Mouse (Mus musculus): ENCODE results near the gene Cchcr1. TPM values are rescaled to one million over a fixed set of nuclear protein-coding genes. Genes with fewer than 3 reads are reported as not detected.
"Not testable (repeated sequence)": the region's sequence is repeated elsewhere in the genome, so short reads cannot be mapped to it uniquely, and the experiment has no call there.

The Cchcr1 gene
- polyA plus RNA-seq (2014; fragmentation: Nextera tagmentation; extraction: Ambion mirVana): 13.6 and 15.9 TPM in 2 replicates

DNA sequence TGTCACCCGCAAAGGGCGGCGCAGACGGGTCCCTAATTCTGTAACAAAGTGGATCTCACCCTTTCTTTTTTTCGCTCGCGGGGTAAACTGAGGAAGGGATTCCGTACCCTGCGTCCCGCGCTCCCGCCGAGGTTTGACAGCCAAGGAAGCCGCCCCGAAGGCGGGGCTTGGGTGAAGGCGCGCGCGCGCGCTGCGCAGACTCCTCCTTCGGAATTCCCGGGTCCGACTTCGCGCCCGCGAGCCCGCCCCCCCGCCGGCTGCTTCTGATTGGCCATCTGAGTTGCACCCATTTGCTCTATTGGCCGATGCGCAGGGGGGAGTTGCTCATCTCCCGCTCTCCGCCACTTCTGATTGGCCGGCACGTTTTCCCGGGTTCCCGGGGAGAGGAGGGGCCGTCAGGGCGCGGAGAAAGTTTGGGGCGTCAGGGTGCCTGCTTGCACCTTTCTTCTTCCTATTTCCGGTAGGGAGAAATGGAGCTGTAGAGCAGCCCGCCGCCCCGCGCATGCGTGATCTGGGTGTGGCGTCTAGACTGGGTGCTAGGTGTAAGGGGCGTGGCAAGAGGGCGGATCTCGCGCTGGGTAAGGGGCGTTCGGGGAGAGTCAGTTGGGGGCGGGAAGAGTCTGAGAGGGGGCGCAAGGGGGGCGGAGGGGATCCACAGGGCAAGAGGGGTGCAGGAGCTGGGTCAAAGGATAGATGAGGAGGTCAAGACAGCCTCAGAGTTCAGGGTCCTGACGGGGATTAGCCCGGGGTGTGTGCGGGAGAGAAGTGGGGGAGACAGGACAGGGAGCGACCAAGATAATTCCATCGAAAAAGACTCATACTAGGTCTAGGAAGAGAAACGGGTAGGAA is at the start of gene Cchcr1, which contains the start of gene Tcf19:
Gene Cchcr1, plus strand, starts transcription at position 449 of the 849 bp plus-strand sequence.
Gene Tcf19, minus strand, starts transcription at position 173 of the 849 bp plus-strand sequence.
- H3K4me3 ChIP-seq (ENCODE audit: low read depth, low read length): peak within 1 kb of the TSS; percentile 61
- H3K4me2 ChIP-seq (ENCODE audit: low read length): peak within 1 kb of the TSS; percentile 83
- H3K4me1 ChIP-seq (replicated peaks; ENCODE audit: control insufficient read depth, insufficient read depth, low read length): peaks cover 22% of the 10 kb centered on the region; the same call in 1 of the 2 replicates
- ATAC-seq (replicated peaks; ENCODE audit: low FRiP score, low TSS enrichment, low read depth) (peak; percentile 96), DNase-seq (ENCODE audit: low spot score) (peak; percentile 97)
- H3K27me3 ChIP-seq (replicated peaks; ENCODE audit: control insufficient read depth, insufficient read depth, low read length): no peaks in the 10 kb centered on the region
- H3K27ac ChIP-seq (ENCODE audit: low read depth): peak within 1 kb of the TSS; percentile 47; the same call in 1 of the 2 replicates
- H3K9ac ChIP-seq (ENCODE audit: low read length): peak within 1 kb of the TSS; percentile 55
- no peaks in the 10 kb centered on the region for H3K9me3 ChIP-seq (ENCODE audit: control insufficient read depth, low read length)
- peaks cover 14% of the 10 kb centered on the region for H3K36me3 ChIP-seq (ENCODE audit: control insufficient read depth, insufficient read depth, low read length)
- WGBS: under 1% methylated on average over 67 of the region's 67 CpGs

DNA sequence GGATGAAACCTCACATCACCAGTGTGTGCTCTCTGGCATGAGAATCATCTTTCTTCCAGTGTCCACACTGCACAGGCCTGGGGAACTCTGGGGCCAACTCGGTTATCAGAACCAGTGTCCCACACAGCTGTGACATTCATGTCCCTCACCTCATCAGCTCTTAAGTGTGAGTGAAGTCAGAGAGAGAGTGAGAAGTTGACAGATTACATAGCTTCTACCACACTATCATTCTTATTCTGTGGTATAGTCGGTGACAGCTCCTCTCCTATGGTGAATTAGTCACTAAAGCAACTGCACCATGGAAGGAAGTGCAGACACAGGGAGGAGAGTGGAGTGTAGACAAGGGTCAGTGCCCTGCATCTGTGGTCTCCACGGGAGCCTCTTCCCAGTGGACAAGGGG is 48.0 kb upstream of the Cchcr1 start:
- ATAC-seq (replicated peaks; ENCODE audit: low FRiP score, low TSS enrichment, low read depth): not testable (repeated sequence)
- WGBS: 64% methylated on average over 3 of the region's 3 CpGs

DNA sequence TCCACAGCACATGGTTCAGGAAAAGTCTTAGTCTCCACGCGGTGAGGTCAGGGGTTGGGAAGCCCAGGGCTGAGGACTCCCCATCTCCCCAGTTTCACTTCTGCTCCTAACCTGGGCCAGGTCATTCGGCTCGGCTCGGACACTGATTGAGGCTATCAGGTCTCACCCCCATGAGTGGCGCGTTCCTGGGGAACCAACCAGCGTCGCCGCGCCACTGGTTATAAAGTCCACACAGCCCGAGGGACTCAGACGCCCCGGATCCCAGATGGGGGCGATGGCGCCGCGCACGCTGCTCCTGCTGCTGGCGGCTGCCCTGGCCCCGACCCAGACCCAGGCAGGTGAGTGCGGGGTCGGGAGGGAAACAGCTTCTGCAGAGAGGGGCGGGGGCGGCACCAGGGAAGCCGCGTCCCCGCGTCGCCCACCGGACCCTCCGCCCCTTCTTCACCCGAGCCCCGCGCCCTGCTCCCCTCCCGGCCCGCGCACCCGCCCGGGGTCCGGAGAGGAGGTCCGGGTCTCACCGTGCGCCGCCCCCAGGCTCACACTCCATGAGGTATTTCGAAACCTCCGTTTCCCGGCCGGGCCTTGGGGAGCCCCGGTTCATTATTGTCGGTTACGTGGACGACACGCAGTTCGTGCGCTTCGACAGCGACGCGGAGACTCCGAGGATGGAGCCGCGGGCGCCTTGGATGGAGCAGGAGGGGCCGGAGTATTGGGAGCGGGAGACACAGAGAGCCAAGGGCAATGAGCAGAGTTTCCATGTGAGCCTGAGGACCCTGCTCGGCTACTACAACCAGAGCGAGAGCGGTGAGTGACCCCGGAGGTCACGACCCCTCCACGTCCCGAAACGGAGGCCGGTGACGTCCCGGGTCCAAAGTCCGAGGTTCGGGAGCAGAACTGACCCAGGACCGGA is 46.8 kb upstream of the Cchcr1 start, which contains the start of gene H2-Q10:
Gene H2-Q10, plus strand, starts transcription at position 248 of the 910 bp plus-strand sequence.
- under 1% methylated on average over 70 of the region's 80 CpGs for WGBS
- ATAC-seq (replicated peaks; ENCODE audit: low FRiP score, low TSS enrichment, low read depth) (no peak), DNase-seq (ENCODE audit: low spot score) (peak; percentile 57)
- peak within 1 kb of the TSS; percentile 80 for H3K4me2 ChIP-seq (ENCODE audit: low read length)
- H3K36me3 ChIP-seq (ENCODE audit: control insufficient read depth, insufficient read depth, low read length): no peaks in the 10 kb centered on the region
- H3K27ac ChIP-seq (ENCODE audit: low read depth): no peak within 1 kb of the TSS
- H3K4me3 ChIP-seq (ENCODE audit: low read depth, low read length): peak within 1 kb of the TSS; percentile 41
- H3K4me1 ChIP-seq (replicated peaks; ENCODE audit: control insufficient read depth, insufficient read depth, low read length): no peaks in the 10 kb centered on the region
- peaks cover 23% of the 10 kb centered on the region for H3K27me3 ChIP-seq (replicated peaks; ENCODE audit: control insufficient read depth, insufficient read depth, low read length)
- no peaks in the 10 kb centered on the region for H3K9me3 ChIP-seq (ENCODE audit: control insufficient read depth, low read length)
- peak within 1 kb of the TSS; percentile 16 for H3K9ac ChIP-seq (ENCODE audit: low read length)

More for the DNA sequence above, 48.0 kb upstream of the Cchcr1 start:
- not testable (repeated sequence) for DNase-seq (ENCODE audit: low spot score); H3K9ac ChIP-seq (ENCODE audit: low read length); H3K4me3 ChIP-seq (ENCODE audit: low read depth, low read length); H3K9me3 ChIP-seq (ENCODE audit: control insufficient read depth, low read length); H3K36me3 ChIP-seq (ENCODE audit: control insufficient read depth, insufficient read depth, low read length); H3K4me1 ChIP-seq (replicated peaks; ENCODE audit: control insufficient read depth, insufficient read depth, low read length); H3K4me2 ChIP-seq (ENCODE audit: low read length); H3K27ac ChIP-seq (ENCODE audit: low read depth)
- peaks cover 23% of the 10 kb centered on the region for H3K27me3 ChIP-seq (replicated peaks; ENCODE audit: control insufficient read depth, insufficient read depth, low read length)

DNA sequence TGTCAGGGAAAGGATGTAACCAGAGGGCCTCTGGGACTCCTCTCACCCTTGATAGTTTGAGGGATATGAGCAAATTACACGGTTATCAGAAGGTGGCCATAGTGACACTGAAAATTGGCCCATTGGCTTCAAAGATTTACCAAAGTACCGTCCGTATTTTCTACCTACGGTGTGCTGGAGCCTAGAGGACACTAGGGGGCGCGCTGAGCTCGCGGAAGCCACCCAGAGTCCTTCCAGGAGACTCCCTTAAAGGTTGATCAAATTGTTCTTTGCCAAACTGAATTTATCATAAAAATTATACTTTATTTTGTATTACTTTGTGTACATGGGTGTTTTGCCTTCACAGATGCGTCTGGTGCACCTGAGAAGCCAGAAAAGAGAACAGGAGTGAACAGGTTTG is 32.8 kb upstream of the Cchcr1 start:
- Histone ChIP-seq H3K36me3 (ENCODE audit: control insufficient read depth, insufficient read depth, low read length) (no peaks in the 10 kb centered on the region), H3K4me2 (ENCODE audit: low read length) (no peak overlapping the region), H3K27me3 (replicated peaks; ENCODE audit: control insufficient read depth, insufficient read depth, low read length) (no peaks in the 10 kb centered on the region), H3K27ac (ENCODE audit: low read depth) (no peak overlapping the region), H3K4me3 (ENCODE audit: low read depth, low read length) (no peak overlapping the region), H3K4me1 (replicated peaks; ENCODE audit: control insufficient read depth, insufficient read depth, low read length) (no peaks in the 10 kb centered on the region), H3K9ac (ENCODE audit: low read length) (no peak overlapping the region), H3K9me3 (ENCODE audit: control insufficient read depth, low read length) (no peaks in the 10 kb centered on the region)
- DNase-seq (ENCODE audit: low spot score): peak; percentile 73
- no peak; the same call in 1 of the 2 replicates for ATAC-seq (replicated peaks; ENCODE audit: low FRiP score, low TSS enrichment, low read depth)
- WGBS: 1% methylated on average over 9 of the region's 9 CpGs

DNA sequence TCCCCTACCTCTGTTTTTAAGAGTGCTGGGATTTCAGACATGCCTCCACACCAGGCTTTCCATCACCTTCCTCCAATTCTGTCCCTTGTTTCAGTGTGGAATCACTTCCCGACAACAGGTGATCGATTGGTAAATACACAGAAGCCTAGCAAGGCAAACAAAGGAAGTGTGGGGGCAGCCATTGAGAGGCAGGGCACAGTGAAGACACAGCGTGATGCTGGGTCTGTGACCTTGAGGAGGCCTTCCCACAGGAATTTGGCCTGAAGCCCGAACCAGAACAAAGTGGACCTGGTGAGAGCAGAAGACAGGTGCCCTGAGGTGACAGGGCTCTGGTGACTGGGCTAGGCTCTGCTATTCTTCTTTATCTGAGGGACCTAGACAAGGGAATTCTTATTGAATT is 31.2 kb upstream of the Cchcr1 start:
- Histone ChIP-seq H3K36me3 (ENCODE audit: control insufficient read depth, insufficient read depth, low read length) (no peaks in the 10 kb centered on the region), H3K4me3 (ENCODE audit: low read depth, low read length) (no peak overlapping the region), H3K9ac (ENCODE audit: low read length) (no peak overlapping the region), H3K4me1 (replicated peaks; ENCODE audit: control insufficient read depth, insufficient read depth, low read length) (no peaks in the 10 kb centered on the region), H3K27me3 (replicated peaks; ENCODE audit: control insufficient read depth, insufficient read depth, low read length) (no peaks in the 10 kb centered on the region), H3K9me3 (ENCODE audit: control insufficient read depth, low read length) (no peaks in the 10 kb centered on the region), H3K4me2 (ENCODE audit: low read length) (no peak overlapping the region), H3K27ac (ENCODE audit: low read depth) (no peak overlapping the region)
- DNase-seq (ENCODE audit: low spot score) (no peak), ATAC-seq (replicated peaks; ENCODE audit: low FRiP score, low TSS enrichment, low read depth) (no peak)
- 30% methylated on average over 4 of the region's 4 CpGs for WGBS

DNA sequence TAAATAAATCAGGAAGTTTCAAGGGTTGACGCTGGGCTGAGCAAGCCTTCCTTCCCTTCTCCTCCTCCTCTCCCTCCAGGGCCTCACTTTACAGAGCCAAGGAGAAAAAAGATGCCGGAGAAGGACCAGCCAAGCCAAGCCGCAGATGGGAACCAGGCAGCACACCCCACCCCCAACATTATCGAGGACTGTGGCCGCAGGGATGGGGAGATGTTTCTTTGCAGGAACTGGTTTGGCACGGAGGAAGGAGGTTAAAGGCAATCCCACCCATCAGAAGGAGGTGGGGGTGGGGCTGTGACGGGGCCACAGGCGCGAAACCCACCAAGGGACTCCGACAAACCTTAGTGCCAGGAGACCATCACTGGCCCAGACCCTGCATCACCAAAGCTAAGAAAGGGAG is 30.2 kb upstream of the Cchcr1 start:
- Histone ChIP-seq H3K9me3 (ENCODE audit: control insufficient read depth, low read length) (no peaks in the 10 kb centered on the region), H3K4me3 (ENCODE audit: low read depth, low read length) (no peak overlapping the region), H3K27ac (ENCODE audit: low read depth) (no peak overlapping the region), H3K36me3 (ENCODE audit: control insufficient read depth, insufficient read depth, low read length) (no peaks in the 10 kb centered on the region), H3K27me3 (replicated peaks; ENCODE audit: control insufficient read depth, insufficient read depth, low read length) (no peaks in the 10 kb centered on the region), H3K4me2 (ENCODE audit: low read length) (no peak overlapping the region), H3K4me1 (replicated peaks; ENCODE audit: control insufficient read depth, insufficient read depth, low read length) (no peaks in the 10 kb centered on the region), H3K9ac (ENCODE audit: low read length) (no peak overlapping the region)
- no peak for ATAC-seq (replicated peaks; ENCODE audit: low FRiP score, low TSS enrichment, low read depth)
- 44% methylated on average over 10 of the region's 10 CpGs for WGBS
- DNase-seq (ENCODE audit: low spot score): no peak

DNA sequence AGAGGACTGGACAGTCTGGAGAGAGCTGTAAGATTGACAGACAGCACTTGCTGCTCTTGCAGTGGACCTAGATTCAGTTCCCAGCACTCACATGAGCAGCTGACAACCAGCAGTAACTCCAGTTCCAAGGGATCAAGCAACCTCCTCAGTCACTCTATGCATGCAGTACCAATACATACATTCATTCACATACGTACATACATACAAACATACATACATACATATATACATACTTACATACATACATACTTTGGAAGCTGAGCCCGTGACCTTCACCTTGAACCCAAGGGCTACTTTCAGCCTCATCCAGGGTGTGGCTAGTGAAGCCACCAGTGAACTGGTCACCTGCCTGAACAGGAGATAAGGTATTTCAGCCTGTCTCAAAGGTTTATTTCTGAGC is 28.9 kb upstream of the Cchcr1 start:
- no peaks in the 10 kb centered on the region for H3K4me1 ChIP-seq (replicated peaks; ENCODE audit: control insufficient read depth, insufficient read depth, low read length)
- ATAC-seq (replicated peaks; ENCODE audit: low FRiP score, low TSS enrichment, low read depth): no peak
- H3K4me2 ChIP-seq (ENCODE audit: low read length): no peak overlapping the region

DNA sequence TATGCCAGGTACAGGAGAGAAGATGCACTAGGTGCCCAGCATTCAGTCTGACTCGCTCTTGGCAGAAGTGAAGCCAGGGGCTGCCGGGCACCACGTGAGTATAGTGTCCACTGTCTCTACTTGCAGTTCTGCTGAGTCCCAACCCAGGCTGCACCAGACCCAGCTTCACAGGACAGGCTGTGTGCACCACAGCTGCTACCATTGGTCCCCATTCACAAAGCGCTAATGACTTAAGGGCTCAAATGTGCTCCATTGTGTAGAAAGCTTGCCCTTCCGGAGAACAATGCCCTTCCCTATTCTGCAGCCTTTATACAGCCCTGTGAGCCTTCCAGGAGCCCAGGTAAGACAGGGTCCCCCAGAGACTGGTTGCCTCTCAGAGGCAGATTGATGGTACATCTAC is 26.6 kb upstream of the Cchcr1 start:
- no peak overlapping the region for H3K27ac ChIP-seq (ENCODE audit: low read depth)
- H3K27me3 ChIP-seq (replicated peaks; ENCODE audit: control insufficient read depth, insufficient read depth, low read length): no peaks in the 10 kb centered on the region
- no peaks in the 10 kb centered on the region for H3K9me3 ChIP-seq (ENCODE audit: control insufficient read depth, low read length)
- H3K36me3 ChIP-seq (ENCODE audit: control insufficient read depth, insufficient read depth, low read length): no peaks in the 10 kb centered on the region
- no peak overlapping the region for H3K4me3 ChIP-seq (ENCODE audit: low read depth, low read length)
- whole genome bisulfite sequencing: 74% methylated on average over 5 of the region's 5 CpGs
- H3K4me1 ChIP-seq (replicated peaks; ENCODE audit: control insufficient read depth, insufficient read depth, low read length): no peaks in the 10 kb centered on the region
- no peak overlapping the region for H3K4me2 ChIP-seq (ENCODE audit: low read length)
- no peak overlapping the region for H3K9ac ChIP-seq (ENCODE audit: low read length)
- ATAC-seq (replicated peaks; ENCODE audit: low FRiP score, low TSS enrichment, low read depth) (no peak), DNase-seq (ENCODE audit: low spot score) (no peak)

More for the DNA sequence above, 28.9 kb upstream of the Cchcr1 start:
- Histone ChIP-seq H3K4me3 (ENCODE audit: low read depth, low read length) (no peak overlapping the region), H3K27me3 (replicated peaks; ENCODE audit: control insufficient read depth, insufficient read depth, low read length) (no peaks in the 10 kb centered on the region), H3K9ac (ENCODE audit: low read length) (no peak overlapping the region), H3K27ac (ENCODE audit: low read depth) (no peak overlapping the region), H3K9me3 (ENCODE audit: control insufficient read depth, low read length) (no peaks in the 10 kb centered on the region), H3K36me3 (ENCODE audit: control insufficient read depth, insufficient read depth, low read length) (no peaks in the 10 kb centered on the region)
- no peak for DNase-seq (ENCODE audit: low spot score)
- 90% methylated on average over 2 of the region's 2 CpGs for WGBS

All from intestine, embryonic 14.5 days (tissue).